Mouse (Mus musculus) megakaryocyte, adult 5-6 weeks (primary cell): ENCODE data around the gene Ky. TPM values are rescaled to one million over a fixed set of nuclear protein-coding genes. Genes with fewer than 3 reads are reported as not detected.
A peak's percentile ranks its signal among the peaks of the same experiment; 100 is the strongest.

Experiments
- ATAC-seq: 2 replicates; pipeline ENCODE4 v1.8.0; 2016; ENCODE audit warnings: mild to moderate bottlenecking, inconsistent platforms; ENCODE audit not compliant: poor library complexity, severe bottlenecking
- total RNA-seq, 2 experiments: library from RNA; stranded (forward) in 1 of 2; stranded (reverse) in 1 of 2; fragments of 153-499, 151-499 nt in 1 of 2; fragments of 221-1000, 200-1000 nt in 1 of 2; gene quantifications; 2 replicates each; pipeline versions ENCODE4 v1.2.3 to v1.2.4; 2015 to 2017

The Ky gene
- total RNA-seq, 2 experiments from 2014 or later = not detected

DNA sequence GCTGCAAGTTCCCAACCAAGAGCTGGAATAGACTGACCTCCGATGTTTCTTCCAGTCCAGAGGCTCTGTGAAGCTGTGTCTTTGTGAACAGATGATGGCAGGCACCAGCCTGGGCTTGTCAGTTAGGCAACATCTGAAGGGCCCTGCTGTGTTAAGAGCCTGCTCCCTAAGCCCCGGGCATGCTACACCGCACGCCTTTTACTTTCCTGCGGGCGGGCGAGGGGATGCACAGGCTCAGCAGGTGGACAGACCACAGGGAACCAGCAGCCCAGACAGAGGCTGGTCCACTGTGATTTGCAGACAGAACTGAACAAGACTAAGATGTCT, 41.4 kb downstream of the Ky start:
- ATAC-seq = no peak

GRCm38 (mm10) chr9:102549211-102549610, 43.7 kb downstream of the Ky start:
- ATAC-seq = no peak

- ATAC-seq = no peak
Observed at GRCm38 (mm10) chr9:102551771-102552170, 46.2 kb downstream of the Ky start.

DNA sequence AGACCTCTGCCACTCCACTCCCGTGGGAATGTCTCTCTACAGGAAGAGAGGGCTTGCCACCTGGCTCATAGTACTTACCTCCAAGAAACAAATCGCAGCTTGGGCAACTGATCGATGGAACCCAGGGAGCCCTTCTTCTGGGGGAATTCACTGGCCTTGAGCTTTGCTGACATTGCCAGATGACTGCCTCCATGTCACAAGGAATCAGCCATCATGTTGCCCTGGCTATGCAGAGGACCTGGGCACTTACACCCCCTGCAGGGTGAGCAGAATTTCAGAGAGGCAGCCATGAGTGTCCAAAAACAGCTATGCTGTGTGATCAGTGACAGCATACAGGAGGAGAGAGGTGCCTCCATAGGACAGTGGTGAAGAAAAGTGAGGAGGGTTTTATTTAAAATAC, 48.2 kb downstream of the Ky start:
- no peak for ATAC-seq

DNA sequence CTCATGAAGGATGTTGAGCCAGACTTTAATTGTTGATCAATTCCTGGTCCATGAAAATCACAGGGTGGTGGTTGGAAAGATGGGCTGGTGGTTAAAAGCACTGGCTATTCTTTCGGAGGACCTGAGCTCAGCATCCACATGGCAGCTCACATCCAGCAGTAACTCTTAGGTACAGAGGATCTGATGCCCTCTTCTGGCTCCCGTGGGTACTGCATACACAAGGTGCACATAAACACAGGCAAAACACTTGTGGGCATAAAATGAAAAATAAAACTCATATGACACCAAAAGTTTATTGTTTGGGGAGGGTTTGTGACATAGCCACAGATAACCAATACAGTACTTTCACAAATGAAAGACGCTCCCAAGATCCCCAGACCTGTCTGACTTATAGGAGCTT, 52.9 kb downstream of the Ky start:
- ATAC-seq = no peak

DNA sequence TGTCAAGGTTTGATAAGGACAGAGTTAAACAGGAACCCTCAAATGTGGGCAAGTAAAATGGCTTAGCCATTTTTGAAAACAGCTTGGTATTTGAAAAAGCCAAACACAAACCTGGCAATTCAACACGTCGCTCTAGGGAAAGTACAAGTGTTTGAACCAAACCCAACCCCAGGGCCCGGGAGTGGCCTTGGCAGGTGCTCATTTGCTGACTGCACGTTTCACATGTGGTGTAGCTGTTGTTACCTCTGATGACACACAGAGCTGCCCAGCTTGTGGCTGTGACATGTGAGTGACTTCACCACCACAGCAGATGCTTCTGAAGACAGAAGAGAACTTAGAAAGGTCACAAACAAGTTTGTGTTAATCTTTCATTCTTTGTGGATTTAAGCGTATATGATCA, 67.3 kb downstream of the Ky start:
- no peak for ATAC-seq

DNA sequence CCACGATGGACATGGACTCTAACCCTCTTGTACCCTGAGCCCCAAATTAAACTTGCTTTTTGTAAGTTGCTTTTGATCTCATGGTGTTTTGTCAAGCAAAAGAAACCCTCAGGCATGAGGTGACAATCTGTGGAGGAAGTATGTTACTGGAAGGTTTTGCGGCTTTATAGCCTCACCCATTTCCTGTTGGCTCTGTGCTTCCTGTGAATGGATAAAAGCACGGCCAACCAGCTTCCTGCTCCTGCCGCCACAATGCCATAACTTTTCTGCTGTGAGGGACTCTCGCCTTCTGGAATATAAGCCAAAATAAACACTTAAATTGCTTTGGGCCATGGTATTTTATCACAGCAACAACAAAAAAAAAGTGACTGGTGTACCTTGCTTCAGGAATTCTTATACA, 71.9 kb downstream of the Ky start:
- ATAC-seq = peak; percentile 89

- no peak for ATAC-seq
Observed at GRCm38 (mm10) chr9:102581921-102582469, 76.4 kb downstream of the Ky start.

GRCm38 (mm10) chr9:102587347-102587746, 81.8 kb downstream of the Ky start:
- ATAC-seq = no peak

GRCm38 (mm10) chr9:102594667-102595393, 89.3 kb downstream of the Ky start:
- ATAC-seq = no peak

Other genes starting within 250 kb of the Ky start
- gene Ephb1, start 151.1 kb upstream of the Ky start, total RNA-seq (2015) = not detected in 2 replicates
- not detected in 2 replicates for gene Ephb1, start 151.1 kb upstream of the Ky start, total RNA-seq (2017)
- gene Anapc13, start 120.5 kb downstream of the Ky start, total RNA-seq (2015) = 115 and 117 TPM in 2 replicates
- 106 and 119 TPM in 2 replicates for gene Anapc13, start 120.5 kb downstream of the Ky start, total RNA-seq (2017)
- 26.7 and 30.0 TPM in 2 replicates for gene Cep63, start 120.8 kb downstream of the Ky start, total RNA-seq (2015)
- 28.0 and 39.0 TPM in 2 replicates for gene Cep63, start 120.8 kb downstream of the Ky start, total RNA-seq (2017)
- gene Amotl2, start 210.9 kb downstream of the Ky start, total RNA-seq (2015) = 1.3 and 1.7 TPM in 2 replicates
- 1.1 and 2.8 TPM in 2 replicates for gene Amotl2, start 210.9 kb downstream of the Ky start, total RNA-seq (2017)